Mouse (Mus musculus) embryo, embryonic 10.5 days (tissue): Measurements from ENCODE around the gene P2ry2.
A peak's percentile ranks its signal among the peaks of the same experiment; 100 is the strongest.

Source experiments
- DNase-seq: peaks from one replicate; pipeline ENCODE4 v3.0.0-alpha.2; 2015; ENCODE audit warnings: low spot score

Gene P2ry2

GRCm38 (mm10) chr7:101012541-101012940, at the start of gene P2ry2:
TSS of gene P2ry2 (minus strand) at chr7:101012866.
- DNase-seq: no peak

GRCm38 (mm10) chr7:101062246-101062645, 49.6 kb upstream of the P2ry2 start:
- DNase-seq: no peak

- peak; percentile 89 for DNase-seq
These were observed 48.7 kb upstream of the P2ry2 start for GRCm38 (mm10) chr7:101061381-101061780.

- DNase-seq: no peak
These were observed 47.8 kb upstream of the P2ry2 start for GRCm38 (mm10) chr7:101060476-101060875.

- DNase-seq: no peak
These were observed 46.5 kb upstream of the P2ry2 start for GRCm38 (mm10) chr7:101059188-101059587.

GRCm38 (mm10) chr7:101057309-101057708, 44.6 kb upstream of the P2ry2 start:
- no peak for DNase-seq

GRCm38 (mm10) chr7:101053136-101053535, 40.5 kb upstream of the P2ry2 start:
- DNase-seq: no peak

GRCm38 (mm10) chr7:101051551-101052221, 39.0 kb upstream of the P2ry2 start:
- DNase-seq: peak; percentile 92

- DNase-seq: no peak
These were observed 38.3 kb upstream of the P2ry2 start for GRCm38 (mm10) chr7:101050724-101051550.

- no peak for DNase-seq
These were observed 36.8 kb upstream of the P2ry2 start for GRCm38 (mm10) chr7:101049326-101050087.

GRCm38 (mm10) chr7:101048247-101048646, 35.6 kb upstream of the P2ry2 start:
- DNase-seq: no peak

- DNase-seq: no peak
These were observed 31.3 kb upstream of the P2ry2 start for GRCm38 (mm10) chr7:101043846-101044541.

GRCm38 (mm10) chr7:101041977-101042749, 29.5 kb upstream of the P2ry2 start:
- no peak for DNase-seq

GRCm38 (mm10) chr7:101041544-101041943, 28.9 kb upstream of the P2ry2 start:
- no peak for DNase-seq

GRCm38 (mm10) chr7:101033371-101033770, 20.7 kb upstream of the P2ry2 start:
- no peak for DNase-seq

- DNase-seq: no peak
These were observed 18.6 kb upstream of the P2ry2 start for GRCm38 (mm10) chr7:101031234-101031633.

- no peak for DNase-seq
These were observed 18.1 kb upstream of the P2ry2 start for GRCm38 (mm10) chr7:101030756-101031155.

GRCm38 (mm10) chr7:101029446-101029845, 16.8 kb upstream of the P2ry2 start:
- no peak for DNase-seq

GRCm38 (mm10) chr7:101028991-101029390, 16.3 kb upstream of the P2ry2 start:
- no peak for DNase-seq

GRCm38 (mm10) chr7:101028444-101028757, 15.7 kb upstream of the P2ry2 start:
- DNase-seq: no peak
